Mouse (Mus musculus): ENCODE data around the gene Slc9b1.
A peak's percentile ranks its signal among the peaks of the same experiment; 100 is the strongest.

Slc9b1 gene

DNA sequence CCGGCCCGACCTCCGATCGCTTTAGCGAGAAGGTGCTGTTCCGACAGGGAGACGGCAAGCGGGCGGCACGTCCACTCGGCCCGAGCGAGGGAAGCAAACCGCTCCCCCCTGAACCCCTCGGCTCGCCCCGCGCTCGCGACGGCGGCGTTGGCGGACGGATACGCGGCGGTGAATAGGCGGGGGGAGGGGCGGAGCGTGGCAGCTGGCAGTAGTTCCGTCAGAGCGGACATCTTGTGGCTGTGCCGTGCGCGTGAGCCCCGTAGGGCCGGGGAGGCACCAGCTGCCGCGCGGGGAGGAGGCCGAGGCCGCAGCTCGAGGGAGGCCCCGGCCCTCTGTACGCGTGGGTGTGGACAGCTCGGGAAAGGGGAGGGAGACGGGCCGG lies 90.7 kb downstream of the Slc9b1 start:
- peak; percentile 96 for DNase-seq (ENCODE audit: low read depth)

DNA sequence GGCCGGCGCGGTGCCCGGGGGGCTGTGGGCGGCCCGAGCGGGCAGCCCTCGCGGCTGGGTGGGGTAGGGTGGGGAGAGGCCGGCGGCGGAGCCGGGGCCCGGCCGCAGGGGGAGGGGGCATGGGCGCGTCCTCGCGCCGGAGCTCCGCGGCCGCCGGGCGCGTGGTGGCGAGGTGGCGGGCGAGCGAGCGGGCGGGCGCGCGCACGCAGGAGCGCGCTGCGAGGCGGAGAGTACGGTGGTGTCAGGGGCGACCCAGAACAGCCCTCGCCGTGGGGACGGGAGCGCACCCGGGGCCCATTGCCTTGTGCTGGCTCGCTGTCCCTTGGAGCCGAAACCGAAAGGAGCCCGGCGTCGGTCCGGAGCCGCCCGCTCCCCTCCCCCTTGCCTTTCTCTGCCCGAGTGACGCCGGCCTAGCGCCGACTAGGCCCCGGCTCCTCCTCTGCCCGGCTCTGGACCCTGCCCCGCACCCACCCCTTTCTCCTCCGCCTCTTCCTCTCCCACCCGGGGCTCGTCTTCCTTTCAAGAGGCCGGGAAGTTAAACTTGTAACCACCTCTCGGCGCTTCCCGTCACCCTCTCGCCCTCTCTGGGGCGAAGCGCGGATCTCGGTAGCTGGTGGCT lies 91.2 kb downstream of the Slc9b1 start:
- peak; percentile 92 for DNase-seq (ENCODE audit: low read depth)

- DNase-seq (ENCODE audit: low read depth) = no peak
These were observed 91.8 kb downstream of the Slc9b1 start for GRCm38 (mm10) chr3:135439651-135440050.

GRCm38 (mm10) chr3:135440221-135440620 lies 92.4 kb downstream of the Slc9b1 start:
- peak; percentile 82 for DNase-seq (ENCODE audit: low read depth)

DNA sequence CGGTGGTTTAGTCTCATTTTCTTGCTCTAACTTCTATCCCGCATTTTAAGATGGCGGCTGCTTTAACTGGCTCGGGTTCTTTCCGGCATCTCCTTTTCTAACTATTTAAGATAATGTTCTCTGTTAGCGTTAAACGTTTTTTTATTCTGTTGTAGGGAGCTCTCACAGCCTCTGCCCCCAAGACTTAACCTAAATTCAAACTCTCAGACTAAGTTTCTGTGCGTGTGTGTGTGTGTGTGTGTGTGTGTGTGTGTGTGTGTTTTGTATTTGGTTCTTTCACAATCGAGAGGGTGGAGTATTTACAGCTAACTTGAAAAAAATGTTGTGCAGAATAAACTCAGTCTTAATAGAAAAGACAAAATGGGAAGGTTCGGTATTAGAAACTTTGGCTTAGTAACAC lies 92.8 kb downstream of the Slc9b1 start:
- no peak for DNase-seq (ENCODE audit: low read depth)

DNA sequence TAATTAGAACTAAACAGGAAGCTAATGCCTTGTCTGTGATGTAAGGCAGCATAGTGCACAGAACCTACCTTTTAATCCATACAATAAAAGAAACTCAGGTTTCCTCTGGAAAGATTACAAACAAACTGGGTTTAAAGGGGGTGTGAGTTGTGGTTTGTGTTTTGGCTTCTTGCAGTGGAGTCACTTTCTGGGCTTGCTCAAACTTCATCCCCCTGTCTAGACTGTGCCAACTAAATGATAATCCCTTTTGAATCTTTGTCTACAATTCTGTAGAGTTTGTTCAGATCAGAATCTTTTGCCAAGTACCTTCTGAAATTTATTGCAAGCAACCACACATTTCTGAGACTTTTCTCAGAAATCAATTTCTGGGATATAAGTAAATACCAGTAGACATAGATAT lies 97.1 kb downstream of the Slc9b1 start:
- no peak for DNase-seq (ENCODE audit: low read depth)
